1 mouse cellular context compared by ENCODE assay signal in genomic region chr17:48118570-48118969, GRCm38 (mm10).
TF ChIP-seq lines count a peak whose summit lies in the region.

No protein-coding gene starts in this region.

TF ChIP-seq in CH12.LX, 34 proteins besides CTCF, POLR2A, EP300 and RAD21 (continued from another document):
- TF ChIP-seq MAFK (IDR thresholded peaks at IDR 0.05; ENCODE audit: insufficient replicate concordance, low read length) = 0 out of 2 replicates have a peak, but pooled peaks have one; percentile 60
TF ChIP-seq in CH12.LX: peak in this region for 11.
